Mouse (Mus musculus): ENCODE data around the gene Myl12a.

GRCm38 (mm10) chr17:71040582-71040880 lies 37.9 kb upstream of the Myl12a start:
- TF ChIP-seq CTCF (conservative IDR thresholded peaks at IDR 0.05; ENCODE audit: low read length) (no peak), POU5F1 (IDR thresholded peaks at IDR 0.05; ENCODE audit: borderline replicate concordance, low read length) (no peak), NANOG (IDR thresholded peaks at IDR 0.05; ENCODE audit: borderline replicate concordance, low read length) (no peak)

Measured in E14TG2a.4 (cell line).